9 mouse cellular contexts compared by ENCODE assay signal in genomic region chr4:141131531-141132061, GRCm38 (mm10). TPM values are rescaled to one million over a fixed set of nuclear protein-coding genes. Genes with fewer than 3 reads are reported as not detected.
DNase-seq lines count a peak whose midpoint lies in the region; ATAC-seq and TF ChIP-seq lines count a peak whose summit lies in the region.
"Had no signal": no experiment of that assay in that cellular context is flagged by ENCODE, and none has a peak within 500 bp of the region (broad histone marks: within the 10 kb centered on the region; RNA-seq: fewer than 3 reads in every experiment).

No protein-coding gene starts in this region.

- no peak for TF ChIP-seq CTCF in heart, postnatal 0 days (IDR thresholded peaks at IDR 0.05; ENCODE audit: low read depth)
- TF ChIP-seq CTCF in liver, embryonic 14.5 days (IDR thresholded peaks at IDR 0.05; ENCODE audit: low read depth): no peak
- no peak for TF ChIP-seq CTCF in small intestine, adult 2 months (IDR thresholded peaks at IDR 0.05; ENCODE audit: extremely low read depth, insufficient read length, insufficient replicate concordance, low read depth, low read length)

- H3K9me3 ChIP-seq in heart, postnatal 0 days (replicated peaks; ENCODE audit: control insufficient read depth, low read length): no peaks in the 10 kb centered on the region
- no peaks in the 10 kb centered on the region for H3K9me3 ChIP-seq in intestine, embryonic 14.5 days (ENCODE audit: control insufficient read depth, low read length)
- no peaks in the 10 kb centered on the region for H3K9me3 ChIP-seq in liver, embryonic 14.5 days (ENCODE audit: control insufficient read depth, low read length)

- TF ChIP-seq EP300 in heart, postnatal 0 days (IDR thresholded peaks at IDR 0.05; ENCODE audit: low read depth): no peak
- no peak for TF ChIP-seq EP300 in liver, embryonic 14.5 days (IDR thresholded peaks at IDR 0.05; ENCODE audit: low read depth)

- H3K36me3 ChIP-seq in heart, postnatal 0 days (replicated peaks; ENCODE audit: control insufficient read depth, insufficient read depth, low read length): no peaks in the 10 kb centered on the region
- no peaks in the 10 kb centered on the region for H3K36me3 ChIP-seq in intestine, embryonic 14.5 days (ENCODE audit: control insufficient read depth, insufficient read depth, low read length)
- no peaks in the 10 kb centered on the region; the same call in 1 of the 2 replicates for H3K36me3 ChIP-seq in liver, embryonic 14.5 days (replicated peaks; ENCODE audit: control insufficient read depth, insufficient read depth, low read depth)
- H3K36me3 ChIP-seq in small intestine, adult 2 months (ENCODE audit: control insufficient read depth, insufficient read depth, low read length): no peaks in the 10 kb centered on the region

- no peak overlapping the region for H3K4me3 ChIP-seq in heart, postnatal 0 days (ENCODE audit: low read depth, low read length)
- H3K4me3 ChIP-seq in intestine, embryonic 14.5 days (ENCODE audit: low read depth, low read length): no peak overlapping the region
- H3K4me3 ChIP-seq in liver, embryonic 14.5 days (ENCODE audit: insufficient read depth in 1 of 2, low read depth in 2 of 2, low read length in 2 of 2): no peak overlapping the region
- H3K4me3 ChIP-seq in small intestine, adult 2 months (ENCODE audit: low read depth, low read length): peak overlapping the region; percentile 31

- no peaks in the 10 kb centered on the region for H3K27me3 ChIP-seq in heart, postnatal 0 days (ENCODE audit: control insufficient read depth, insufficient read depth, low read length)
- no peaks in the 10 kb centered on the region for H3K27me3 ChIP-seq in intestine, embryonic 14.5 days (replicated peaks; ENCODE audit: control insufficient read depth, insufficient read depth, low read length)
- H3K27me3 ChIP-seq in liver, embryonic 14.5 days (ENCODE audit: control insufficient read depth, insufficient read depth, low read length): no peaks in the 10 kb centered on the region
- no peaks in the 10 kb centered on the region for H3K27me3 ChIP-seq in small intestine, adult 2 months (ENCODE audit: control insufficient read depth, insufficient read depth, low read length)
- H3K27me3 ChIP-seq: Patski had no signal

- no peak for DNase-seq in heart, postnatal 0 days (ENCODE audit: low spot score)
- DNase-seq in heart, adult 9 months (ENCODE audit: low spot score in 2 of 2): no peak
- DNase-seq in intestine, embryonic 14.5 days (ENCODE audit: low spot score): peak; percentile 63
- peak in 1 of 3 experiments; percentile 31 for DNase-seq in liver, embryonic 14.5 days (ENCODE audit: low read depth in 3 of 3, low spot score in 3 of 3)
- no peak for DNase-seq in left cerebral cortex, postnatal 4 days
- DNase-seq in spleen, postnatal 4 days (ENCODE audit: low spot score in 2 of 2): no peak
- no peak for DNase-seq in layer of hippocampus, adult 9-10 months (ENCODE audit: low spot score)

- peak overlapping the region; percentile 33; the same call in 1 of the 2 replicates for H3K27ac ChIP-seq in heart, postnatal 0 days (ENCODE audit: low read depth)
- peak overlapping the region; percentile 88 for H3K27ac ChIP-seq in intestine, embryonic 14.5 days (ENCODE audit: low read depth)
- no peak overlapping the region for H3K27ac ChIP-seq in liver, embryonic 14.5 days
- H3K27ac ChIP-seq in small intestine, adult 2 months (ENCODE audit: insufficient read depth, low read depth, low read length): peak overlapping the region; percentile 97

- intact Hi-C loops in left cerebral cortex, postnatal 4 days (cut with DNase I): no loop called here

- ATAC-seq in heart, postnatal 0 days (ENCODE audit: insufficient read depth, low read depth): no peak
- ATAC-seq in intestine, embryonic 14.5 days (replicated peaks; ENCODE audit: low FRiP score, low TSS enrichment, low read depth): peak; percentile 79
- peak; percentile 40 for ATAC-seq in liver, embryonic 14.5 days (ENCODE audit: insufficient read depth)
- ATAC-seq: Patski had no signal

- 35% methylated on average over 5 of the region's 5 CpGs for WGBS in heart, postnatal 0 days
- 22% methylated on average over 5 of the region's 5 CpGs for WGBS in intestine, embryonic 14.5 days
- WGBS in liver, embryonic 14.5 days (ENCODE audit: insufficient replicate concordance): 72% methylated on average over 5 of the region's 5 CpGs
- 19% methylated on average over 5 of the region's 5 CpGs for WGBS in small intestine, adult 2 months

- peaks cover 46% of the 10 kb centered on the region for H3K4me1 ChIP-seq in heart, postnatal 0 days (ENCODE audit: control insufficient read depth, insufficient read depth)
- H3K4me1 ChIP-seq in intestine, embryonic 14.5 days (replicated peaks; ENCODE audit: control insufficient read depth, insufficient read depth, low read length): peaks cover 61% of the 10 kb centered on the region
- H3K4me1 ChIP-seq in liver, embryonic 14.5 days (replicated peaks; ENCODE audit: control insufficient read depth in 2 of 2, insufficient read depth in 2 of 2, low read length in 1 of 2): peaks cover 0 to 26% of the 10 kb centered on the region in 2 experiments; a peak in 2 of 4 replicates
- peaks cover 60% of the 10 kb centered on the region for H3K4me1 ChIP-seq in small intestine, adult 2 months (ENCODE audit: control insufficient read depth, insufficient read depth, insufficient read length, low read length)

- H3K4me2 ChIP-seq in heart, postnatal 0 days (ENCODE audit: low read depth, low read length): no peak overlapping the region
- peak overlapping the region; percentile 37 for H3K4me2 ChIP-seq in intestine, embryonic 14.5 days (ENCODE audit: low read length)
- peak overlapping the region; percentile 41 for H3K4me2 ChIP-seq in liver, embryonic 14.5 days (ENCODE audit: low read depth)

- TF ChIP-seq POLR2A in small intestine, adult 2 months (IDR thresholded peaks at IDR 0.05; ENCODE audit: low read depth, low read length): no peak

- no peak overlapping the region for H3K9ac ChIP-seq in heart, postnatal 0 days (replicated peaks; ENCODE audit: low read depth, low read length)
- H3K9ac ChIP-seq in intestine, embryonic 14.5 days (ENCODE audit: low read length): peak overlapping the region; percentile 8; the same call in 1 of the 2 replicates
- no peak overlapping the region for H3K9ac ChIP-seq in liver, embryonic 14.5 days (replicated peaks)

RNA-seq across cellular contexts. Expression of gene Szrd1, which starts 8.0 kb away (rescaled TPM):
- 72.9 and 73.8 TPM in 2 replicates for total RNA-seq in heart, postnatal 0 days (2014; rRNA removed; ENCODE audit: low replicate concordance)
- polyA plus RNA-seq in heart, postnatal 0 days (2015; fragmentation: Nextera tagmentation; extraction: Ambion mirVana): 18.5 and 19.4 TPM in 2 replicates
- polyA plus RNA-seq in intestine, embryonic 14.5 days (2014; fragmentation: Nextera tagmentation; extraction: Ambion mirVana): 33.9 and 37.0 TPM in 2 replicates
- polyA plus RNA-seq in liver, embryonic 14.5 days (2012; rRNA removed): 13.3 and 14.2 TPM in 2 replicates
- 14.3 and 17.2 TPM in 2 replicates for polyA plus RNA-seq in liver, embryonic 14.5 days (2014; fragmentation: Nextera tagmentation; extraction: Ambion mirVana)
- 27.0 and 52.5 TPM in 2 replicates for polyA plus RNA-seq in small intestine, adult 2 months (2012; rRNA removed)
- 10 to 100 TPM; 54.5 to 56.8 TPM for total RNA-seq in left cerebral cortex, postnatal 4 days (2021)

RNA-seq across cellular contexts. Expression of gene Fbxo42, which starts 16.1 kb away (rescaled TPM):
- total RNA-seq in heart, postnatal 0 days (2014; rRNA removed; ENCODE audit: low replicate concordance): 8.2 and 9.5 TPM in 2 replicates
- 9.0 and 9.1 TPM in 2 replicates for polyA plus RNA-seq in heart, postnatal 0 days (2015; fragmentation: Nextera tagmentation; extraction: Ambion mirVana)
- polyA plus RNA-seq in intestine, embryonic 14.5 days (2014; fragmentation: Nextera tagmentation; extraction: Ambion mirVana): 25.9 and 26.0 TPM in 2 replicates
- polyA plus RNA-seq in liver, embryonic 14.5 days (2012; rRNA removed): 7.5 and 8.3 TPM in 2 replicates
- 17.6 and 20.6 TPM in 2 replicates for polyA plus RNA-seq in liver, embryonic 14.5 days (2014; fragmentation: Nextera tagmentation; extraction: Ambion mirVana)
- 6.6 and 13.1 TPM in 2 replicates for polyA plus RNA-seq in small intestine, adult 2 months (2012; rRNA removed)
- total RNA-seq in left cerebral cortex, postnatal 4 days (2021): 10 to 100 TPM; 30.4 to 31.4 TPM

RNA-seq across cellular contexts. Expression of gene Spata21, which starts 43.5 kb away (rescaled TPM):
- not detected in 2 replicates for total RNA-seq in heart, postnatal 0 days (2014; rRNA removed; ENCODE audit: low replicate concordance)
- 0.04 TPM in 1 of 2 replicates, not detected in the other for polyA plus RNA-seq in heart, postnatal 0 days (2015; fragmentation: Nextera tagmentation; extraction: Ambion mirVana)
- 0.20 and 0.31 TPM in 2 replicates for polyA plus RNA-seq in intestine, embryonic 14.5 days (2014; fragmentation: Nextera tagmentation; extraction: Ambion mirVana)
- polyA plus RNA-seq in liver, embryonic 14.5 days (2012; rRNA removed): 0.03 TPM in 1 of 2 replicates, not detected in the other
- not detected in 2 replicates for polyA plus RNA-seq in liver, embryonic 14.5 days (2014; fragmentation: Nextera tagmentation; extraction: Ambion mirVana)
- polyA plus RNA-seq in small intestine, adult 2 months (2012; rRNA removed): not detected in 2 replicates
- total RNA-seq in left cerebral cortex, postnatal 4 days (2021): under 1 TPM in 1 of 2 experiments, not detected in 1; 0.40 TPM
- polyA plus RNA-seq: Patski had no signal

RNA-seq across cellular contexts. Expression of gene Necap2, which starts 53.4 kb away (rescaled TPM):
- total RNA-seq in heart, postnatal 0 days (2014; rRNA removed; ENCODE audit: low replicate concordance): 30.2 and 47.1 TPM in 2 replicates
- 31.8 and 33.8 TPM in 2 replicates for polyA plus RNA-seq in heart, postnatal 0 days (2015; fragmentation: Nextera tagmentation; extraction: Ambion mirVana)
- polyA plus RNA-seq in intestine, embryonic 14.5 days (2014; fragmentation: Nextera tagmentation; extraction: Ambion mirVana): 59.7 and 60.0 TPM in 2 replicates
- polyA plus RNA-seq in liver, embryonic 14.5 days (2012; rRNA removed): 58.9 and 60.3 TPM in 2 replicates
- 88.7 and 99.5 TPM in 2 replicates for polyA plus RNA-seq in liver, embryonic 14.5 days (2014; fragmentation: Nextera tagmentation; extraction: Ambion mirVana)
- 28.2 and 68.9 TPM in 2 replicates for polyA plus RNA-seq in small intestine, adult 2 months (2012; rRNA removed)
- 10 to 100 TPM; 36.6 to 41.4 TPM for total RNA-seq in left cerebral cortex, postnatal 4 days (2021)
